Mouse (Mus musculus) right cerebral cortex, adult 18-20 months (tissue): ENCODE measurements at regions not wholly inside any gene's neighbourhood (a gene's known extent, or its start where the extent isn't known, plus 50 kb on each side); places are given as distances from the start of the nearest gene placed in this dataset.

Experiments
- DNase-seq: peaks from one replicate; pipeline ENCODE4 v3.0.0; 2022; ENCODE audit warnings: mixed read lengths

DNA sequence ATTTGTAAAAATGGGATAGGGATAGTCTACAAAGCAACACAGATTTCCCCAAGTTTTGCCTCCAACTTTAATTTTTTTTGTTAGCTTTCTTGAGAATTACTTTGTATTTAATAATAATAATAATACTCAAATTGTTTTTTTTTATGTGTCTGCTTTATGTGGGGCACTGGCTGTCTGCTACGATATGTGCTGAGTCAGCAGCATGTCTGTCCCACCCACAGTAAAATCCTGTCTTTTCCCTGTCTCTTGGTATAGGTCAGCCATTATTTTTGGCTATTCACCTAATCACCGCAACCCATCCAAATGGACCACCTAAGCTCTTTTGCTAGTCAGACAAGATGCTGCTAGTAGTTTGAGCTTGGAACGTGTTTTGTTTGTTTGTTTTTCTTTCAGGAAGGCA is 473.0 kb downstream of the Hs3st4 start:
- no peak for DNase-seq

DNA sequence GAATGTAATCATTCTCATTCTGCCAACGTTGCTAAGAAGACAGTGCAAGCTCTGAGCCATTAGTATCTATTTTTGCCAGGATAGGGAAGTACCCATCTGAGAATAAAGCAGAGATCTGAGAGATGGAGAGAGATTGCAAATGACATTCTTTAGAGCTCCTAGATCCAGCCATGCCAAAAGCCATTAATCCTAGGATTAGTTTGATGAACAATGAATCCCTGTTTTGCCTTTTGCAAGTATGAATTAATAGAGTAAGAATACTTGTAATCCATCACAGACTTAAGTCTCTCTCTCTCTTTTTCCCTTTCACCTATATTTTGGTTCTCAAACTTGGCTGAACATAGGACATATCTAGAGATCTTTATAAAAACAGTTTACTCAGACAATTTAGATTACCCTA is 504.7 kb downstream of the Hs3st4 start:
- DNase-seq: no peak

DNA sequence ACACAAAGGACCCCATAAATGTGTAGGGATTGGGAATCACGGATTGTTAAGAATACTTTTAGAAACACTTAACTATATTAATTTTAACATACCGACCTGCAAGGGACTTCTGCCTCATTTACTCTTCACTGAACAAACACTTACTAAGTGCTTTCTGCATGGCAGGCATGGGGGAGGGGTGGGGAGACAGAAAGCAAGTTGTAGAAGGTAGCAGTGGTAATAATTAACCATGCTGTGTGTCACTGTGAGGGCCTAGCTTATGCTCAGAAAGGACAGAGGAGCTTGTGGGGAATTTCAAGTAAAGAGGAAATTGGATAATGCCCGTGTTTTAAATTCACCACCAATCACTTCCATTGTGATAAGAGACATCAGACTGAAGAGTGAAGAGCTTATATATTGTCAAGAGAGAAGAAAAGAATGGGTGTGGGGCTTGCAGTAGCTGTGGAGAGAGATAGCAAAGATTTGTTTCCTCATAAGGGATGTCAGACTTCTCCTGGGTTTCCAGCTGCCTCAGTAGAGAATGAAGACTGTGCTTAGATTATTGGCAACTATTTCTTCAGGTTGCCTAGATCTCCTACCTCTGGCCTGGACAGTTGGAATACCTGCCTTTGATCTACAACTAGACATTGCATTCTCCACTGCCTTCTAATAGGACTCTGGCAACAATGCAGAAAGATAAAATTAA is 508.6 kb downstream of the Hs3st4 start:
- no peak for DNase-seq

DNA sequence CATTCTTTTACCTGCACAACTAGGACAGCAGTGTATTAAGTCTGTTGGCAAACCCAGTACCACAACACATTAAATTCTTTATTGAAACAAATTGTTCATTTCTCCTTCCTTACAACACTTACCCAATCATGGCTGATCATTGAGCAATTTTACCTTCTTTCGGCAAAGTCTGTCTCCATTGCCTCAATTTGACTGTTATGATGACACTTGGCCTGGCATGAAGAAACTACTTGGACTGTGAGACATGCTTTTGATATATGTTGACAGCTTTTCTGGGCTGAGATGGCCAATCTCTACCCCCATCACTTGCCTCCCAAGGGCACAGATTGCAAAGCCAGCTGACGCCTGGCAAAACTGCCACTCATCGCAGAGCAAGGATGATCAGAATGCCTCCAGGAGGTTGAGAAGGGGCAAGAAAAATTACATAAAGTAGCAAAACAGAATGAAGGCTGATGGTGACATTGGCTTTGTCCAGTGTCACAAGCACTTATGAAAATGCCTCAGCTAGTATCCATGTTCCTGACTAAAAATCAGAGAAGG is 509.3 kb downstream of the Hs3st4 start:
- no peak for DNase-seq

DNA sequence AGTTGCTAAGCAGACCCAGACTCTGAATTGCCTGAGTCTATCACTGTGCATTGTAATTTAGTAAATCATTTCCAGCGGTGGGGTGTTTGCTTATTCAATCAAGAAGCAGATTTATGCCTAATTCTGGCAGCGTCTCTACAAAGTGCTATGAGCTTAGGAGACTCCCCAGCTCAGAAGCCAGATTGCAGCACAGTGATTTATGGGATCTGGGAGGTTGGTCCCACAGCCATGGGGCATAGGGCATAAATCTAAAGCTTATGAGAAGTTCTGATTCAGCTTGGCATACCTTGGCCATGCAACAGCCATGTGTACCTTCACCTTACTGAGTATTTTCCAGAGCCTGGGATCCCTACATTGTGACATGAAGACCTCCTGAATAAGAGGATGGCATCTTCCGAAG is 518.0 kb downstream of the Hs3st4 start:
- no peak for DNase-seq

DNA sequence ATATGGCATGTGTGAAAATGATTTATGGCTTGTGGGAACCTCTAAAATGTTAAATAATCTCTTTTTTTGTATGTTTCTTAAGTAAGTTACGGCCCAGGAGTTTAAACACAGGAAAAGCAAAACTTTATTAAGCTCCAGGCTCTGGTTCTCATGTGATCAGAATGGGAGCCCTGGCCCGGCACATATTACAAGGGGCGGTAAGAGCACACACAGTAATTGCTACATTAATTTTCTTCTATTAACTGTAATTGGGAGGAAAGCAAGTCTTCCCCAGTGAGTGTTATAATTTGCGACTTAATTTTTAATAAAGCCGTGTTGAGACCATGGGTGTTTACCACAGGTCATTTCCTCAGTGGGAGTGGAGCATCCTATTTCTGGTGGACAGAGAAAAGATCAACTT is 520.1 kb downstream of the Hs3st4 start:
- no peak for DNase-seq

DNA sequence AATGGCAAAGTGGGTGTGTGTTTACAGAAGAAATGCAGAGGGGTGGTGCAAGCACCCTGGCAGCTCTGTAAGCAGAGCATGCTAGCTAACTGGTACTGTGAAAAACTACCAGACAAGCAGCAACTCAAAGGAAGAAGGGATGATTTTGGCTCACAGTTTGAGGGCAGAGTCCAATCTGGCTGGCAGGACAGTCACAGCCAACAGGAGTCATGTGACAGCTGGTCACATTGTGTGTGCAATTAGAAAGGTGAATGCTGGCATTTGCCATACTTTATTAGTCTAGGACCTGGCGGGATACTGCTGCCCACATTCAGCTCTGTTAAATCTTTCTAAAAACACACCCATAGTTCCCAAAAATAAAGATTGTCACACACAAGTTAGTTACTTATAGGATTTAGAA is 566.4 kb downstream of the Hs3st4 start:
- no peak for DNase-seq

DNA sequence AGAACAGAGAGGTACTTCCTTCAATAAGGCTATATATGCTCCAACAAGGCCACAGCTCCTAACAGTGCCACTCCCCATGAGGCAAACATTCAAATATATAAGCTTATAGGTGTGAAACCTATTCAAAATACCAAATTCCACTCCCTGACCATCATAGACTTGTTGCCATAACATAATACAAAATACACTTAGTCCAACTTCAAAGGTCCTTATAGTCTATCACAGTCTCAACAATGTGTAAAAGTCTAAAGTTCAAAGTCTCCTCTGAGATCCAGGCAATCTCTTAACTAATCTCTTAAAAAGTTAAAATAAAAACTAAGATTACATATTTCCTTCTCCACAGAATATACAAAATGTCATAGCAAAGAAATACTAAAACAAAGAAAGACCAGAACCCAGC is 574.5 kb downstream of the Hs3st4 start:
- no peak for DNase-seq

DNA sequence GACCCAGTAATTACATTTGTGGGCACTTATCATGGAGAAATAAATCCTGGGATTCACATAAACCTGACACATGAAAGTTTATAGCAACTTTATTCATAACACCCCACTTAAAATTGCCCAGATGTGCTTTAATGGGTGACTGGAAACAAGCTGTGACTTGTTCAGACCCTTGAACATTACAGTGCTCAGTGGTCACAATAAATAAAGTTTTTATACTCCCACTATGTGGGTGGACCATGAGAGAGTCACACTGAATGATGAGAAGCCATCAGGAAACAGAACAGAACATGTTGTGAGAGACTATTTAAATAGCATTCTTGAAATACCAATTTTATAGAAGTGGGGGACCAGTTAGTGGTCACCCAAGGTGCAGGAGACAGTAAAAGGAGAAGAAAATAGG is 588.1 kb downstream of the Hs3st4 start:
- DNase-seq: no peak

DNA sequence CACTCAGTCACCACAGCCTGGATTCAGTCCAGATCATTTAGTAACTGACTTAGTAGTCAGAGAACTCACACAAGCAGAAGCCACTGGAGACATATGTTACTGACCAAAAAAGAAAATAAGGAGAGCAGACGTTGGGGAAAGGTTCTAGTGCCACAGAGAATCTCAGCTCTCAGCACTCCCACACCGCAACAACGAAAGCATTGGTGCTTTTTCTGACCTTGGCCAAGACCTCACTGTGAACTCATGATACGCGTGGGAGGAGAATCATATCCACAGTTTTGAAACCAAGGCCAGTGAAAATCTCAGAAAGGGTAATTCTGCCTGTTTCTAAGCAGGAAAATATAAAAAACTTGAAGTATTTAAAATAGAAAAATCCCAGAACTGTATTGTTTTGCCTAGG is 591.0 kb downstream of the Hs3st4 start:
- DNase-seq: no peak

DNA sequence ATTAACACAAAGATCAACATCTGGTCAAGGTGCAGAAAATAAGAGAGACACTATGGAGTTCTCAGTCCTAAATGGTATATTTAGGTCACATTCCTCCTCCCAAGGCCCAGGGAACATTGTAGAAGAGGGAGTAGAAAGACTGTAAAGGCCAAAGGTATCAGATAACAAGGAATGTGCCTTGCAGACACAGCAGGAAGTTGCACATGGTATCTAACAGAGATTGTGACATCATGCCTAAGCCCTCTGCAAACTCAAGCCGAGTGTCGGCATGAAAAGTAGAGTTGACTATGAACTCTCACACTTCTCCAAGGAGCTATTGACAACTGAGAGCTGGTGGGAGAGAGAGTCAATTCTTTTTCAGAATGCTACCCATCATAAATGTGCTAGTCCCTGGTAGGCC is 598.7 kb downstream of the Hs3st4 start:
- DNase-seq: no peak

DNA sequence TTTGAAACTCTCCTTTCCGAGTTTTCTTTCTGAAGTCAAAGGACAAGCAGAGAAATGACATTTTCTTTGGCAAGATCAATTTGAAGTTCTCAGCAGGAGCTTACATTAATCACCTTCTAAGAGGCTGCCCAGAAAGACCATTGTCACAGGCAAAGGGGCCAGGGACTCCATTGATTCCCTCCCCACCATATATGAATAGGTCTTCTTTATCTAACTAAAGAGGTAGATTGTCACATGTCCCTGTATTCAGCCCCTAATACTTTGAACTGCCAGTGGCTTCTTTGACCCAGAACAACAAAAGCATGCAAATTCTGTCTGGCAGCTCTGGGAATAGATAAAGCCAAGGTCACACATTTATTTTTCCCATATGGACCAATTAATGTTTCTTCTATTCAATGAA is 602.6 kb downstream of the Hs3st4 start:
- no peak for DNase-seq

DNA sequence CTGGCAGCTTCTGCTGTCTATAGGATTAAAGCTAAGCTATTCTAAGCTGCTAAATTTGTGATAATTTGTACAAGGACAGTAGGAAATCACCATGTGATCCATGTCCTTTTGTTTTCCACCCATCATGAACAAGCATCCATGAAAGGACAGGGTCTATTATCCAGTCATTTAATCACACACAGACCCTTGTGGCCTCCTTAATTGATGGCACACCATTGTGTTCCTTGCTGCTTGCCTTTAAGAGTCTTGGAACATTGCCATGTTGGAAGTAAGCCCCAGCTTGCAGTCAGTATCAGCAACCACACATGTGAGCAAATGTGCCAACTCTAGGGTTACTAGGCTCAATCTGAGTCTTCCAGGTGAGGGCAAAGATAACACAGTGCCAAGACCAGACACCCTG is 608.7 kb downstream of the Hs3st4 start:
- DNase-seq: no peak

DNA sequence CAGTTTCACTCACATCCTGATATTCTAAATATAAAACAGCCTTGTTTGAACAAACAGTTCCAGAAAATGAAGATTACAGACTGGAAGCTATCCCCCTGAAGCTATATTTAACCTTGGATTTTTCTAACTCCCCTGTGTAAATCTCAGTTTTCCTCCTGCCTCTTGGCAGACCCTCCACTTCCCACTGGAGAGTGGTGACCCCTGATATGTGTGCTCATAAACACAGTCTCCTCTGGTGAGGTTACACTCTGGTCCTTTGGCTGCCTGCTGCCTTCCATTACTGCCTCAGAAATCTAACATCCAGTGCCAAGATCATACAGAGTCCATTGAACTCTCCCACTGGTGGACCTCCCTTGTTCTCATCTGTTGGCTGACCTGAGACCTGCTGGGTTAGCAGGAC is 610.8 kb downstream of the Hs3st4 start:
- no peak for DNase-seq

DNA sequence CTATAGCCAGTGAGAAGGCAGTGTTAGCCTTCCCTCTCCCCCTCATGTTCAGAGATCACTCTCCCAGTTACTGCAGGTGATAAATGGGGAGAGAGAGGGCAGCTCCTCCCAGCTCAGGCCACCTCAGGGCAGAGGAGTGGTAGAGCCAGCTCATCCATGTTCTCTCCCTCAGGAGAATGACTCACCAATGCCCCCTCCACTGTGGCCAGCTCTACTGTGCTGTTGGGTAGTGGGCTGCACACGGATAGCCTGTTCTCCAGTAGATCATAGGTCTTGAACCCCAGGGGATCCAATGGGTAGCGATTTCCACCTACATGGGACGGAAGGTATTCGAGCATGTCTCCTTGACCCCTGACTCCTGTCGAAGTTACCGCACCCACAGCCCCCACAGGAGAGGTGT is 618.1 kb downstream of the Hs3st4 start:
- no peak for DNase-seq

DNA sequence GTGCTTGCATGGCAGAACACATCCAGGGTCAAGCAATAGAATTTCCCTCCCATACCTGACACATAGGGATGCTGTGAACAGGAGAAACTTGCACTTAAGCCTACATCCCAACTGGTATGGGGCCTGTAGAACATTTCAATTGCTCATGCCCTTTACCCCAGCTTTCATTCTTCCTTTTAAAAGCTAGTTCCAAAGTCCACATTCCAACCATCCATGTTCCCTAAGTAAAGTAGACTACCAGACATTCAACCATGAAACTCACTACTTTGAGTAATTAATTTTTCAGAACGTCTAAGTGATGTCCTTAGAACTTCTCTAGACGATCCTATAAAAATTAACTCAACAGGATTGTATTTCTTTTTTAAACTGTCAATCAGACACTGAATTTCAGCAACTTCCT is 621.9 kb downstream of the Hs3st4 start:
- no peak for DNase-seq

DNA sequence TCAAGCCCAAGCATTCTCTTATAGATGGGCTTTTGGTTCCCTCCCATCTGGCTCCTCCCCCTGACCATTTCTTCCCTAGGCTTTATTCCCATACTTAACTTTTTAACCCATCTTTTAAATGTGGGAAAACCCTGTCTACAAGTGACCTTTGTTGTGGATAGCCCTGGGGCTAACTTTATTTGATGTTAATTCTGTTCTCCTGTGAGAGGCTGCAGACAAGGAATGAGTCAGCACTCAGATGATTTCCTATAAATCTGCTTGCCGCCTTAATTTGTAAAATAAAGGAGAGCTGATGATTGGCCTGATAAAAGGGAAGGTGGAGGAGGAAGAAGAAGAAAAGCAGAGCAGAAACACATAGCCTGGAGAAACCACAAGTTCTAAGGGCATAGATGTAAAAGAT is 623.3 kb downstream of the Hs3st4 start:
- no peak for DNase-seq

DNA sequence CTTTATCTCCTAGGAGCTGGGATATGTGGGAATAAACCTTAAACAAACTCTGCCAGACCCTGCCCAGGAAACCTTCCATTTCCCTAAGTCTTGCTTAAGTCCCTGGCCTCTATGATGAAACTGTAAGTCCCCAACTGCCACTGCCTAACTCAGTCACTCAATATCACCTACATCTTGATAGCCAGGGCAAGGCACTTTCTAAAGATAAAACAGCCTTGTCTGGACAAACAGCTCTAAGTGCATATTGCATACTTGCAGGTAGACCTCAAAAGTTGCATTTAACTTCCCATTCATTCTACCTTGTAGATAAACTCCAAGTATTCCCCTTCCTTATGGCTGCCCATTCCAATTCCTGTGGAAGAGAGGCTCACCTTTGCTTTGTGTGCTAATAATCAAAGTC is 624.4 kb downstream of the Hs3st4 start:
- no peak for DNase-seq

DNA sequence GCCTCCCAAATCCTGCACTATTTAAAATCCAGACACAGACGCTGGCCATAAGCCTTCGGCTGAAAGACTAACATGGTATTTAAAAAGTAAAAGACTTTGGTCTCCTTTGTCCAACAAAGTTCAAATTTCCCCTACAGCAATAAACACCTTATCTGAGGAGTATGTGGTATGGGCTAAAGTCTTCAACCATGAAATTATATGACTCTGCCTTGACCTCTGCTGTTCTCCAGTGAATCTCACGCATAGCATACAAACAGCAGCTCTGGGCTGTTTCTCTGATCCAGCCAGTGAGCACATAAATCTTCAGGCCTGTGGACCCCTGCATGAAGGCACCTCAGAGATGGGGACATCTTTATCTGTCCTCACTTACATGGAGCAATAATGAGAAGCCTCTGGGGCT is 627.8 kb downstream of the Hs3st4 start:
- no peak for DNase-seq

DNA sequence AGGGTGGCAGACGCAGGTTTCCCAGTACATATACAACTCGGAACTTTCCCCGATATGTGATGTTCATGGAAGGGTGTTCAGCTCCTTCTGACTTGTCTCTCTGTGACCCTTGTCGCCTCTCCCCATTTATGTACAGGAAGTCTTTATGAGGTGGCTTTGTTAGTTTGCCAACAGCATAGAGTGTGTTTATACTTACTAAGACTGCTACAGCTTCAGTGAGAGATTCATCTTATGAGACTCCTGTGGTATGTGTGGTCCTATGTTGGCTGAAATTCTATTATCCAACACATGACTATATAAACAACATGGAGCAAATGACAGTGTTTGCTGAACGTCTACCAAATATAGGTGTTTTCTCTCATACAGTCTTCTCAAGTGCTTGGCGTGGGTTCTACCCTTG is 664.5 kb downstream of the Hs3st4 start:
- no peak for DNase-seq

DNA sequence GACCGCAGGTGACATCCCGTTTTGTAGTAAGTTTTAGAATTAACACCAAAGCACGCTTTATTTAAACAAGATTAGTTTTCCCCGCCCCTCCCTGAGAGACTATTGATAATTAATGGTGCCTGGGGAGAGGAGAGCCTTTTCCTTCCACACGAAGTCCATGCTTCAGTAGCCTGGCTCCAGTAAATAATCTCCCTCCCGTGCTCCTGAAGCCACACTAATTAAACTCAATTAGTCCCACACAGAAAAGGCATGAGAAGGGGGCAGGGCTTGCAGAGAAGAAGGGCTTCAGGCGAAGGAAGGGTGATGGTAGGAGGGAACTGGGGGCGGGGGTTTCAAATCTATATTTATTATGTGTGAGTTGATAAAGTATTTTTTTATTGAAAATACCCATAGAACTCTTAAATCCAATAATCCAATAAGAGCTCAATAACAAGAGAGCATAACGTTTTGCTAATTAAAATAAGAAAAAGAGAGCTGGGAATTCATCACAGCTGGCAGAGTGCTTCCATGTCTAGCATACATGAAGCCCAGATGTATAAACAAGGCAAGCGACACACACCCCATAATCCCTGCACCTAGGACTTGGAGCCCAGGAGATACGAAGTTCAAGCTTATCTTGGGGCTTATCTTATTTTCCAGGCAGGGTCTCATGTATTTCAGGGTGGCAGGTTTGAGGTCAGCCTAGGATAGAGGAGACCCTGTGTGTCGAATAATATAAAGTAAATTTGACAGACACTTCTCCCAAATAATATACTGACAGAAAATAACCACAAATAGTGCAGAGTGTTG is 684.7 kb downstream of the Hs3st4 start:
- DNase-seq: no peak

DNA sequence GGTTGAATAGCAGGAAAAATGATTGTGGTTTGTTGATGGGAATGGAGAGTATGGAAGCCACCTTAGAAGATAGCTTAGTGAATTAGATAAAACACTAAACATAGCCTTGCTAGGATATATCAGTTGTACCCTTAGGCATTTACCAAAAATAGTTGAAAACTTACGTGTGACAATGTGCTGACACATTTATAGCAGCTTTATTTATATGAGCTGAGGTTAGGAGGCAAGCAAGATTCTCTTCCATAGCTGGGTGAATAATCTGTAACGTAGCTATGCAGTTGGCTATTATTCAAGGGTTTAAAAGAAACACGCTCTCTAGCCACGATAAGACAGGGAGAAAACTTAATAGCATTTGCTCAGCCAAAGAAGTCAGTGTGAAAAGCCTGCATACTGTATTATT is 685.4 kb downstream of the Hs3st4 start:
- no peak for DNase-seq

DNA sequence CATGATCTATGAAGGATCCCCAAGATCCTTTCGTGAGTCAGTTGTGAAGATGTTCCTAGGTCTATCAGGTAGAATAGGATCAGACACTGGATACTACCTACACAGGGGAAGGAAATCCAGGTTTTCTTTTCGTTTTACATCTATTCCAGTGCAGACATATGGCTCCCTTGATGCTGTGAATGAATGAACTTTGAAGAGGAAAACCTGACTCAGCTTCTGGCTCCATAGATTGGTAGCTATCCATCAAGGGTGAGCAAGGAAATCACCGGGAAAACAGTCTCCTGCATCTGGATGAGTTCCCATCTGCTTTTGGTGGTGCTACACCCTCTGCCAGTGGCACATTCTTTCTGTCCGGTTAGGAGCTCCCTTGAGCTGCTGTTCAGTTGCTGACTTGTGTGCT is 687.8 kb downstream of the Hs3st4 start:
- no peak for DNase-seq

DNA sequence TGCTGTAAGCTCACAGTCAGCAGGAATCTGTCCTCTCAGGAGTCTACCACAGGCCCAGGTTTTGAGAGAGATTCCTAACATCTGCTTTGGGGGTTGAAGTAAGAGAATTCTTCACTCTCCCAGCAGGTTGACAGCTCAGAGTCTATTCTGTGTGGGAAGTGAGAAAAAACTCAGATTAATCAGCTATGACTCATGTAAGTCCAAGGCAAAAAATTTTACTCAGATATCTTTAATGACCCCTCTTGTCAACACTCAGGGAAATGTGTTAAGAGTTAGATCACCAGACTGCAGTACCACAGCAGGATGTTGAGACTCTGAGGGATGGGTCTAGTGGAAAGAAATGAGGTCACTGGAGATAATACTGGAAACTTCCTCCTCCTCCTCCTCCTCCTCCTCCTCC is 688.4 kb downstream of the Hs3st4 start:
- DNase-seq: peak; percentile 66
